Mouse (Mus musculus) right cerebral cortex, postnatal 10 days (tissue): ENCODE measurements at regions not wholly inside any gene's neighbourhood (a gene's known extent, or its start where the extent isn't known, plus 50 kb on each side); places are given as distances from the start of the nearest gene placed in this dataset.

Experiments used
- DNase-seq, 2 experiments: peaks; one replicate each; pipeline ENCODE4 v3.0.0; 2021; ENCODE audit warnings: low spot score in 2 of 2

- DNase-seq, result no peak
These were observed 76.7 kb upstream of the Bod1 start for GRCm38 (mm10) chr11:31748275-31748815.

GRCm38 (mm10) chr11:31751274-31751673 lies 79.6 kb upstream of the Bod1 start:
- no peak for DNase-seq

- DNase-seq, result no peak
These were observed 81.5 kb upstream of the Bod1 start for GRCm38 (mm10) chr11:31753211-31753610.

GRCm38 (mm10) chr11:31753711-31754161 lies 82.1 kb upstream of the Bod1 start:
- DNase-seq, result peak; percentile 64 to 85

- DNase-seq, result no peak
These were observed 82.7 kb upstream of the Bod1 start for GRCm38 (mm10) chr11:31754416-31754815.

DNA sequence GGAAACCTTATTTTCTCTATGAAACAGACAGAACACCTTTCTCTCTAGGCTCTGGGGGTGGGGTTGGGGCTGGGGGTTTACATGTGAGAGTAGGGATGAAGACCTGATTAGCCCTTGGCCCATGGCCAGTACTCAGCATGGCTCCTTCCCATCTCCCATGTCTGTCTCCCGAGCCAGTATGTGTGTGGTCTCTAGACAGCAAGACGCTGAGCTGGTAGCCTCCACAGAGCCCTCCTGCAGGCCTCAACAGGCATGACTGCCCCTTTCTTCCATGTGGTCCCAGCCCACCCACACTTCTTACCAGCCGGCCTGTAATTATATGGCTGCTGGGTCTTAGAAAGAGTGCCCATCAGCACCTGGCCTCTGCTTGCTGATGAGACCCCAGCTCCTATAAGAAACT lies 84.2 kb upstream of the Bod1 start:
- no peak for DNase-seq

DNA sequence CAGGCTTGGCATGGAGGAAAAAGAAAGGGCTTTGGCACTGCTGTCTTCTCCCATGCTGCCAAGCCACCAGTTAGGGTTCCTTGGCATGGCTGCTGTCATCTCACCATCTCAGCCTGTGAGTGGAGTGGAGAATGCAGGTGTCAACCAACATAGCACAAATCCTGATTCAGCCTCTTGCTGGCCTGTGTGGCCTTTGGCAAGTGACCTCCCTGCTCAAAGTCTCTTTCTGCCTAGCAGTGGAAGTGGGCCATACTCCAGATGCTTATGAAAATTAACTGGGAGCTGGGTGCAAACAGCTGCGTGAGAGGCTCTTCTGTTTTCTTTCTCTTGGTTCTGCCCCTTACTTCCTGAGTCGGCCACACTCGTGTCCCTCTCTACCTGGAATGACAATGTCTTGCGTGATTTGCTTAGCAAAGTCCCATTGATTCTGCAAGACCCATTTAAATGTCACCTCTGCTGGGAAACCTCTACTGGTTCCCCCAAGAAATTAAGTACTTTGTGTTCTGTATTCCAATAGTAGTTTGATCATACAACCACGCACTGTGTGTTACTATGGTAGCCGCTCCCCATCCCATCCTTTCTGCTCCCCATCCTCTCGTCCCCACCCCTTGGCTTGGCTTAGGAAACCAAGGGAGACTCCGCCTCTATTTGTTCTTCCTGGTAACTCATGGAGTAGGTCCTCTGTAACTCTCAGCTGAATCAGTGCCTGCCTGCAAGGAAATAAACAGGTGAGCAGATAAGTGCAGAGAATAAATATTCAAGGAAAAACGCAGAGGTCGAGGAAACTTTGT lies 84.9 kb upstream of the Bod1 start:
- no peak for DNase-seq

DNA sequence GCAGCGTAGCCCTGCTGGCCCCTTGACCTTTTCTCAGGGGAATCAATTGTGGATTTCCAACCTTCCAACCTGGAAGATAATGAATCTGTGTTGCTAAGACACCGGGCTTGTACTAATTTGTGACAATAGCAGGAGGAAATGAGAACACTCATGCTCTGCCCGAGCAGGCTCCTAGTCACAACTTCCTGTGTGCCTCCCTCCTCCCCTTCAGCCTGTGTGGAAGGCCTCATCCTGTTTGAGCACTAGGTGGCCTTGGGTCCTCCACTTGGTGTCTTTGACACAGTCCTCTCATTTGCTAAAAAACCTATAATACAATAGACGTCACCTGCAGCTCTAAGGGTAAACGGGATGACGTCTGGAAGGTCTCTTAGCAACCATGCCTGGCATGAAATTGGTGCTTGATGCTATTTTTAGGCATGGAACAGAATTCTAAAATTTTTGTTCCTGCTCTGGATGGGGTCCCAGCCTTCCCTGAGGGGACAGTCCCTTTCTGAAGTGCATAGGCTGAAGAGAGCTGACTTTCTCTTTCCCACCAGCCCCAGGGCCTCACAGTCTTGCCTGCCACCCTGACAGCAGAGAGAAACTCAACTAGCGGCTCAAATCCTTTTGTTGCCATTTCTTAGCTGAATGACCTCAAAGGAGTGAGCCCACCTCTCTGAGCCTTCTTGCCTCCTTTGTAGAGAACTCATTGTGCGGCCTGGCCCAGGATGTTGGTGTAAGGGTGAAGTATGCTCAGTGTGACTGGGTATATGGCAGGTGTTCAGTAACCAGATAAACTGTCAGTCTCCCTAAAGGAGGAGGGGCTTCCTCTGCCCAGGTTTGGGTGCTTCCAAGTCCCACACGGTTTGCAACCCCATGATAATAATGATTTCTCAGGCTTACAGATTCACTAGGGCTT lies 88.4 kb upstream of the Bod1 start:
- peak; percentile 74 to 80 for DNase-seq

GRCm38 (mm10) chr11:31763856-31764255 lies 92.2 kb upstream of the Bod1 start:
- no peak for DNase-seq

GRCm38 (mm10) chr11:31766296-31766695 lies 94.6 kb upstream of the Bod1 start:
- DNase-seq, result no peak

GRCm38 (mm10) chr11:31767727-31768495 lies 96.2 kb upstream of the Bod1 start:
- DNase-seq, result peak; percentile 73 to 84

- DNase-seq, result peak; percentile 72 to 79
These were observed 98.3 kb upstream of the Bod1 start for GRCm38 (mm10) chr11:31769804-31770654.

DNA sequence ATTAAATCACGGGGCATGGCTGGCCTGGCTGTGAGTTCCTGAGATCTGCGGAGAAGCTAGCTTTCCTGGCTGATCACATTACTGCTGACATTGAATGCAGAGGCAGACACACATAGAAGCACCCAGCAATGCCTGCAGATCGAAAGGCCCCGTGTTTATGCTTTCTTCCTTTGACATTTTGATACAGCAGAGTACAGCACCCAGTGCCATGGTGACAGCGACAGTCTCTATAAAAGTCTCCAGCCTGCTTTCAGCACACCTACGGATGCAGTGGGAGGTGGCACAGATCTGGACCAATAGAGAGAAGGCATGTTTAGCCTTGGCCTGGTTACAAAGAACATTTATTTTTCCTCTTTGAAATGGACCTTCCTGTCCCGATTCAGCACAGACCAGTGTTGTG lies 99.2 kb upstream of the Bod1 start:
- peak; percentile 76 to 87 for DNase-seq

GRCm38 (mm10) chr11:31771491-31772439 lies 100.1 kb upstream of the Bod1 start:
- DNase-seq, result no peak

DNA sequence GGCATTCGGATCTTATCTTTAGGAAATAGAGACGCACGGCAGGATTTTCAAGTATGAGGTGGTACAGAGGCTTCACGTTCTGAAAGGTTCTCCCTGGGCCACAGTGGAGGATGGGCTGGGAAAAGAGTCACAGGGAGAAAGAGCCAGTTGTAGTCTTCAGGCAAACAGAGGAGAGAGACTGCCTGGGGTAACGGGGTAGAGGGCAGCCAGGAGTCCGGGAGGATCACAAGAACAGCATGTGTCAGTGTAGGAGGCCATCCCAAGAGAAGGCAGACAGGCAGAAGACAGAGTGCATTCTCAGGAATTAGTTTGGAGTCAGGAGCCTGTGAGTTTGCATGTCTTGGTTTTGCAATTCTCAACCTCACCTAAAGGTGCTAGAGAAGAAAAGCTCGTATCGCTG lies 94.5 kb upstream of the Cpeb4 start:
- no peak for DNase-seq

GRCm38 (mm10) chr11:31778766-31779165 lies 93.2 kb upstream of the Cpeb4 start:
- no peak for DNase-seq

- no peak for DNase-seq
These were observed 92.7 kb upstream of the Cpeb4 start for GRCm38 (mm10) chr11:31779267-31779666.

DNA sequence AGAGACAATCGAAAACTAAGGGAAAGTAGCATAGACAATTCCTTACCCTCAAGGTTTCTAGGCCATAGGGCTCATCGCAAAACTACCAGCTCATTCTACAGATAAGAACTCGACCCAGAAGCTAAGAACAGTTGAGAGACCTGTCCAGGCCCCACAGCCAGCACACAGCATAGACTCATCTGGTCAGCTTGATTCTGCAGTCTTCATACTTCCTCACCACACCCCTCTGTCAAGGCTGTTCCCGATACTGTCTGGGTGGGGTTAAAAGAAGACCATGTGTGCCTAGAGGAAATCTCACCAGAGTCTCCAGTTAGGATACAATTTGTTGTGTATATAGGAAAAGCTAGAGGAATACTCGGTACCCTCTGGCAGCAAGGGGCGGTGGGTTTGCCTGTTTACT lies 91.0 kb upstream of the Cpeb4 start:
- DNase-seq, result no peak

GRCm38 (mm10) chr11:31781605-31782004 lies 90.4 kb upstream of the Cpeb4 start:
- DNase-seq, result no peak
